Mouse (Mus musculus) hindbrain, embryonic 10.5 days (tissue): ENCODE measurements around the gene 4930451I11Rik. TPM values are rescaled to one million over a fixed set of nuclear protein-coding genes. Genes with fewer than 3 reads are reported as not detected.

ENCODE experiments used
- DNase-seq: peaks from one replicate; pipeline ENCODE4 v3.0.0-alpha.2; 2017; ENCODE audit warnings: low spot score
- H3K27ac ChIP-seq: fragments of 300-500 bp; sonication (generic); 2 replicates; pipeline ENCODE4 v1.5.1; 2016; ENCODE audit warnings: mild to moderate bottlenecking, moderate library complexity
- H3K27me3 ChIP-seq: fragments of 300-500 bp; sonication (generic); 2 replicates; pipeline ENCODE4 v1.6.1; 2016; ENCODE audit warnings: mild to moderate bottlenecking; ENCODE audit not compliant: poor library complexity, insufficient read depth, severe bottlenecking
- H3K36me3 ChIP-seq: fragments of 300-500 bp; sonication (generic); 2 replicates; pipeline ENCODE4 v1.6.1; 2016; ENCODE audit warnings: mild to moderate bottlenecking, moderate library complexity
- H3K4me1 ChIP-seq: fragments of 300-500 bp; sonication (generic); replicated peaks from 2 replicates; pipeline ENCODE4 v1.6.1; 2016; ENCODE audit warnings: mild to moderate bottlenecking
- H3K4me3 ChIP-seq: fragments of 300-500 bp; sonication (generic); 2 replicates; pipeline ENCODE4 v1.5.1; 2016; ENCODE audit warnings: mild to moderate bottlenecking, moderate library complexity
- H3K9me3 ChIP-seq: fragments of 300-500 bp; sonication (generic); 2 replicates; pipeline ENCODE4 v1.6.1; 2016; ENCODE audit warnings: mild to moderate bottlenecking, moderate library complexity
- WGBS: fragments of 180-500 bp; shearing (Covaris S2); methylation state at CpG from one replicate; pipeline ENCODE4 v1.1.7; 2016; 5-methylcytosine and 5-hydroxymethylcytosine counted together
- polyA plus RNA-seq: library from polyadenylated mRNA; unstranded; fragments of >200 nt; fragmentation: Nextera tagmentation; extraction: Ambion mirVana; gene quantifications from 2 replicates; pipeline ENCODE4 v1.2.1, GENCODE M21; 2016

The 4930451I11Rik gene
- polyA plus RNA-seq, 1 experiment from 2014 or later, result not detected

DNA sequence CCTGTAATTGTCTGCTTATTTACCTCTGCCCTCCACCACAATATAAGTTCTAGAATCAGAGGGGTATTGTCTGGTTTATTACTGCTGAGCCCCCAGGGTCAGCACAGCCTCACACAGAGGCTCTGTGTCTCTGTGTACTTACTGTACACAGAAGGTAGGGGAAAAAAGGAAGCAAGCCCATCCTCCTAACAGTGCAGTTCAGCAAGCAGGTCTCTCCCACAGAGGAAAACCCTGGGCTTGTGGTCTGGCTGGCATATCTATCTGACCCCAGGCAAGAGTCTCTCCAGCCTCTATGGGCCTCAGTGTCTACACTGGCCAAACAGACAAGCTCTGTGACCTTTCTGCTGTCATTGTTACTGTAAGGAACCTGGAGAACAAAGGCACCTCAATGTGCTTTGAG, 27.7 kb downstream of the 4930451I11Rik start:
- DNase-seq, result no peak
- no peak overlapping the region for H3K4me3 ChIP-seq
- peaks cover 70% of the 10 kb centered on the region for H3K36me3 ChIP-seq
- H3K27ac ChIP-seq, result no peak overlapping the region
- no peaks in the 10 kb centered on the region for H3K27me3 ChIP-seq
- H3K9me3 ChIP-seq, result no peaks in the 10 kb centered on the region
- H3K4me1 ChIP-seq, result peaks cover 37% of the 10 kb centered on the region

DNA sequence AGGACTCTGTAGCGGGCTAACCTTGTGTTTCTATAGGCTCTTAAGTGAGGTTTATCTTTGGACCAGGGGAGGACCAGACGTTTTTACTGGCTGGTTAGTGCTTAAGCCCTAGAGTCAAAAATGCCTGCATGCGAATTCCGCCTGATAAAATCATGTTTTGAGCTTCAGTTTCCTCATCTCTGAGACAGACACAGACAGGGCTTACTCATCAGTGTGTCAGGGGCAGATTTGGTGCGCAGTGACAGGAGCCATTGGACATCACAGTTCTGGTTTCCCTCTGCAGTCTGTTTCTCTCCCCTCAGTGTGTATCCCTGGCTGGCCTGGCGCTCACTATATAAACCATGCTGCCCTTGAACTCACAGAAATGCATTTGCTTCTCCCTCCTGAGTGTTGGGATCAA, 28.3 kb downstream of the 4930451I11Rik start:
- Histone ChIP-seq H3K4me1 (peaks cover 35% of the 10 kb centered on the region), H3K9me3 (no peaks in the 10 kb centered on the region), H3K27ac (no peak overlapping the region), H3K4me3 (no peak overlapping the region), H3K36me3 (peaks cover 70% of the 10 kb centered on the region), H3K27me3 (no peaks in the 10 kb centered on the region)
- DNase-seq, result no peak
- 93% methylated on average over 6 of the region's 6 CpGs for WGBS

DNA sequence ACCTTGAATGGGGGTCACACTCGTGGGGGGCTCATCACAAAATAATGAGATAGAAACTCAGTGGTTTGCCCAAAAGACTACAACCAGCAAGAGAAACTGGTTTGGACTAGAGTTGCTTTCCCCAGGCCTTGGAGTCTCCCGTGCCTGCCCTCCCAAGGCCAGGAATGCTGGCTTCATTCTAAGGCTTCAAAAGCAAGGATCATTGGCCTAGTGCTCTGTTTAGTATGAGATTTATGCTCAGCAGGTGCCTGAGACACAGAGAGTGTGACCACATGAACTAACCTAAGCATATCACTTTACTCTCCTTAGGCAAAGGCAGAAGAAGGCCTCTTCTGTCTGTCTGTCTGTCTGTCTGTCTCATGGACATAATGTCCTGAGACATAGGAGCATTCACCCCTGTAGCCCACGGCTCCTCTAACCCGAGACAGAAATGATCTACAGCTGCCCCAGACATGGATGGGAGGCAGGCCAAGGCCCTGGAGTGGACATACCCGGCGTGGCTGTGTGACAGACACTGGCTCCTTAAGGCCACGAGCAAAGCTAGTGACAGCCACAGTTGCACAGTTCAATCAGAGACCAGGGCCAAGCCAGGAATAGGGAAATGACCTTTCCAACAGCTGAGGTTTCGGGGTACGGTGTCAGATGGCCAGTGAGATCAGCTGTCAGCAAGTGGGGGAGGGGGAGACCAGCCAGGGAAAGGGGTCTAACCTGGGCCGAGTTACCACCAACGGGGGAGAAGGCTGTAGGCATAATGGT, 29.1 kb downstream of the 4930451I11Rik start:
- Histone ChIP-seq H3K36me3 (peaks cover 72% of the 10 kb centered on the region), H3K4me1 (peaks cover 35% of the 10 kb centered on the region), H3K9me3 (no peaks in the 10 kb centered on the region), H3K27me3 (no peaks in the 10 kb centered on the region), H3K4me3 (no peak overlapping the region), H3K27ac (peak overlapping the region; percentile 2; the same call in 1 of the 2 replicates)
- no peak for DNase-seq
- WGBS, result 87% methylated on average over 11 of the region's 11 CpGs

DNA sequence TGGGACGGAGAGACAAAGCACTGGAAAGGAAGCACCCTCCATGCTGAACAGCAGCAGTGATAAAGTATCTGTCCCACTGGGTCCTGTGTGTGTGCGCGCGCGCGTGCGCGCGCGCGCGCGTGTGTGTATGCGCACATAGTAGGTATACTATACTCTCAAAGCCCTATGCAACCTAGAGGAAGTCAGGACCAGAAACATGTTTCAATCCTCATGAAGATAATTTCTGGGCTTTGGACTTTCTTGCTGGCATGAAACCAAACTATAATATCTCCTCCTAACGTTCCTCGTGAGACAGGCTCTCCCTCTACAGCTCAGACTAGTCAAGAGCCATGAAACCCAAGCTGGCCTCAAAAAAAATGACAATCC, 30.4 kb downstream of the 4930451I11Rik start:
- Histone ChIP-seq H3K4me3 (peak overlapping the region; percentile 84; the same call in 1 of the 2 replicates), H3K4me1 (peaks cover 43% of the 10 kb centered on the region), H3K27ac (peak overlapping the region; percentile 96), H3K9me3 (no peaks in the 10 kb centered on the region), H3K27me3 (no peaks in the 10 kb centered on the region), H3K36me3 (peaks cover 72% of the 10 kb centered on the region)
- DNase-seq, result no peak
- 94% methylated on average over 16 of the region's 16 CpGs for WGBS

DNA sequence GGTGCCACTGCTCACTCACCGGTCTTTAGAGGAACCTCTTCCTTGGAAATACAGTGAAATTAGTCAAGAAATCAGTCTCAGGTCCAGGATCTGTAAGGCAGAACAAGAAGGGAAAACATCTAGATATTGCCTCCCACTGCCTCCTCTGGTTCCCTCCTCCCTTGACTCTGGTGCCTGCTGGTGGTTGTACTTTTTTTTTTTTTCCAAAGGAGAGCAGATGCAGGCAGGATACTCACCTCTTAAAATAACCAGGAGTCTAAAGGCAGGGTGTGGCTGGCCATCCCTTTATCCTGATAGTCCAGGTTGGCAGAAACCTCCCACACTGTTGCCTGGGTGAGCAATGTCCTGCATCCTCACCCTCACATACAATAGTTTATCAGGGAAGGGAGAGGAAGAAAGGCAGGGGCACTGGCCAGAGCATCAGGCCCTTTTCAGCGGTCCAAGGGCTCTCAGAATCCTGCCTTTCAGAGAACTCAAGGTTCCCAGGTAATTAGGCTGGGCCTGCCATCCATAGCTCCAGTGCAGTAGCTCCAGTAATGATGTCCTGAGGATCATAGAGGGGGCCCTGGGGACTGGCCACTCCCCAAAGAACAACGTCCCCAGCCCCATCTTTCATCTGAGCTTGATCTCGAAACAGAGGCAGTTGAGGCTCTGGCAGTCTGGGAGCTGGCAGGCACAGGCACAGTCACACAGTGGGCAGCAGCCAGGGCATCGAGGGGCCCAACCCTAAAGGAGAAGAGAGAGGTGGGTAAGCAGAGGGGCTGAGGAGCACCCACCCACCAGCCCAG, 31.0 kb downstream of the 4930451I11Rik start:
- Histone ChIP-seq H3K9me3 (no peaks in the 10 kb centered on the region), H3K27me3 (no peaks in the 10 kb centered on the region), H3K4me1 (peaks cover 48% of the 10 kb centered on the region), H3K27ac (peak overlapping the region; percentile 96), H3K4me3 (peak overlapping the region; percentile 84), H3K36me3 (peaks cover 74% of the 10 kb centered on the region)
- DNase-seq, result no peak
- WGBS, result 50% methylated on average over 5 of the region's 5 CpGs

DNA sequence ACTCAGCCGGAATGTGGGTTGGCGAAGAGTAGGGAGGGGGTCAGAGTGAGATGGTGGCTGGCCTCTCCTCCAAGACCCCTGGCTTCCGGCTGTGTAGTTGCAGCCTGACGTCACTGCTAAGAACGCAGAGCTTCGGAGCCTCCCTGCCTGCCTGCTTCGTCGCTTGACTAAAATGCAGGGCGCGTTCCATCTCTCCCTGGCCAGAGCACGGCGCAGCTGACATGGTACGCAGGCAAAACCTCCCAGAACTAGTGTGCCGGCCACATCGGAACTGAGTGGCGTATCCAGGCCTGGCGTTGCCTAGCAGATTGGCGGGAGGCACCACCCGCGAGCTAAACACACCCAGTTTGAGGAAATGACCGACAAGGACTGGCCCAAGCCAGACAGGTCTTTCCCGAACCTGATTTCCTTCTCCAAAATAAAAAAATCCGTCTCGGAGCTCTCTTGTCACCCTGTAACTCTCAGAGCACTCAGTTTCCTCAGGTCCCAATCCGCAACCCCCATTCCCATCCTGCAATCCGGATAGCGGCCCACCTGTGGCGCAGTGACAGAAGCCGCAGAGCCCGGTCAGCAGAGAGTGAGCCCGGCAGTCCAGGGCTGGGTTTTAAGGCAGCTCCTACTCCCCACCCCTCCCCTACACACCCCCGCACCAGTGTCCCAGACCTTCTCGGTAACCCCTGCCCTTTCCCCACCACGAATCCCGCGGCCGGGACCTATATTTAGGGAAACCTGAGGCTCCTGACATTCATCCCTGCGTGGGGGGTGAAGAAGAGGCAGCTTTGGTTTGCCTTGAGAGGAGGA, 31.8 kb downstream of the 4930451I11Rik start:
- Histone ChIP-seq H3K36me3 (peaks cover 74% of the 10 kb centered on the region), H3K27me3 (no peaks in the 10 kb centered on the region), H3K27ac (peak overlapping the region; percentile 96), H3K4me3 (peak overlapping the region; percentile 84), H3K9me3 (no peaks in the 10 kb centered on the region), H3K4me1 (peaks cover 50% of the 10 kb centered on the region)
- DNase-seq, result no peak
- WGBS, result under 1% methylated on average over 38 of the region's 38 CpGs

DNA sequence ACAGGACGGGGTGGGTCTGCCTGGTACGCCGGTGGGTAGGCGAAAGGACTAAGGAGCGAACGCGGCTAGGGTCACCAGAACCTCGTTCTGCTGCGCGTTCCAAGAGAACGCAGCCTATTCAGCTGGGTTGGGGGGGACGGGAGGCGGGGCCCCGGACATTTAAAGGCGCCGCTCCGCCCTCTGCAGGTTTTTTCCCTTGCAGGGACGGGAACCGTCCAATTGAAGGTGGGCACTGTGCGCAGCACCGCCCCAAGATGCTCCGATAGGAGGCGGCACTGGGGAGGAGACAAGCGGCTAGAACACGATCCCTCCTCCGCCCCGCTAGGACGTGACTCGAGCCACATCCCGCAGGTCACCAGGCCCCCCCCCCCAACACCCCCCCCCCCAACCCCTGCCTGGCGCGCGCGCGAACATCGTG, 32.4 kb downstream of the 4930451I11Rik start:
- Histone ChIP-seq H3K27me3 (no peaks in the 10 kb centered on the region), H3K4me1 (peaks cover 50% of the 10 kb centered on the region), H3K4me3 (peak overlapping the region; percentile 84), H3K27ac (peak overlapping the region; percentile 96), H3K36me3 (peaks cover 74% of the 10 kb centered on the region), H3K9me3 (no peaks in the 10 kb centered on the region)
- peak; percentile 99 for DNase-seq
- WGBS, result under 1% methylated on average over 36 of the region's 36 CpGs

DNA sequence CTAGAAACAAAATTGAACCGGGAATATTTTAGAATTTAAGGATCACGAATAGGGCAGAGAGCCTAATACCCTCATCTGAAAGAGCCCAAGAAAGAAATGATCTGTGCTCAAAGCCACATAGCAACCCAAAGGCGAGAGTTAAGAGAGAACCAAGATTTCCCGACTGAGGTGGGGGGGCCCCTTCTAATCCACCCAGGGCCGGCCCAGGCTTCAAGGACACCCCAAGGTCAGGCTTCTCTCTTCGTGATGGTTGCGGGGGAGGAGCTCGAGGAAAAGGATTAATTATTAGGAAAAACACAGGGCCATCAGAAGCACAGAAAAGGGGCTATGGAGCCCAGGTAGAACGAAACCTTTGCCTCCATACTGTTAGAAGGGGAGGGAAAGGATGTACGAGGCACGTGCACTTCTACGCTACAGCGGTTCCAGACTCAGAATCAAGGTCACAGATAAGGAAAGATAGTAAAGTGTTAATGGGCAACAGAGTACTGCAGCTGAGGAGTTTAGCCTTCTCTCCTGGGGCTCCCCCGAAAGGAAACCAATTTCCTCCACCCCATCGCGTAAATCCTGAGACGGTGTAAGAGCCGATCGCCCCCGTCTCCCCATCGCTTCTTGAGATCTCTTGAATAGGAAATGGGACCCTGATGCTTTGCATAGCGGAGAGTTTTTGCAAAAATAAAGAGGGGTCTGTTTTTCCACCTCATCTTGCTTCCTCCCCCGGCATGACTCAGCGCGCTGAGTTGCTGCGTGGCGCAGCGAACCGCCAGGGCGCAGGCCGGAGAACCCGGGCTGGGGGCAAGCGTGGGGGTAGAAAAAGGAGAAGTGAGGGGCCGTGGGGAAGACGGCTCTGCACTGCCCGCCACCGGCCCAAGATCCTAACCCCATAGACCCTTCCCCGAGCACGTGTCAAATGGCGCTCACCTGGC, 33.1 kb downstream of the 4930451I11Rik start:
- H3K27me3 ChIP-seq, result no peaks in the 10 kb centered on the region
- no peak for DNase-seq
- no peaks in the 10 kb centered on the region for H3K9me3 ChIP-seq
- peak overlapping the region; percentile 84 for H3K4me3 ChIP-seq
- H3K36me3 ChIP-seq, result peaks cover 72% of the 10 kb centered on the region
- H3K4me1 ChIP-seq, result peaks cover 54% of the 10 kb centered on the region
- whole genome bisulfite sequencing, result under 1% methylated on average over 40 of the region's 40 CpGs
- H3K27ac ChIP-seq, result peak overlapping the region; percentile 96

DNA sequence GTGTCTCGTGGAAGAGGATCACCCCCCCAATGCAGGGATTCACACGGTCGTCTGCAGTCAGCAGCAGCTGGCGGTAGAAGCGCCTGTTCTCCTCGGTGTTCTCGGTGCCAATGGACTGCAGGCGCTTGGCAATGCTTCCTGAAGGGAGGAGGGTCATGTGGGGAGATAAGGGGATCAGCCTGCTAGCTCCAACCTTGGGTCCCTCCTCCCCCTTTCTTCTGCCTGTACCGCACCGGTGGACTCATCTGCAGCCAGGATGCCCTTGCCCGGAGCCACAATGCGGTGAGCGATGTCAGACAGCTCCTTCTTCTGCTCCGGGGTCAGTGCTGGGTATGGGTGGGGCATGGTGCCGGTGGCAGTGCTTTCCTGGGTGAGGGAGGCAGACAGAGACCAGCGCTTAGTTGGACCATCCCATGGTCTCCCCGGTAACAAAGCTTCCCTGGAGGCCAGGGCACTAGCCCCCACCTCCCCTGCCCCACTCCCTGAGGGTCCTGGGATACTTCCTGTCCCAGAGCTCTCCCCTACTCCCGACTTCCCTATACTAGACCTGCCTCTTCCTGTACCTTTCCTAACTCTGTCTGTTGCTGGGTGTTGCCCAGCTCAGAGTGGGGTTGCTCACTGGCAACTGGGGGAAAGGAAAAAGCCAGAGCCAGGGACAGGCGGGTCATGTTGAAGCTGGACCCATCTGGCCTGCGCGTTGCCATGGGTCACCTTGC, 33.9 kb downstream of the 4930451I11Rik start, which contains the start of gene Fam57b:
Gene Fam57b, plus strand, starts transcription at position 258 of the 716 bp plus-strand sequence.
- peaks cover 61% of the 10 kb centered on the region for H3K4me1 ChIP-seq
- H3K36me3 ChIP-seq, result peaks cover 64% of the 10 kb centered on the region

DNA sequence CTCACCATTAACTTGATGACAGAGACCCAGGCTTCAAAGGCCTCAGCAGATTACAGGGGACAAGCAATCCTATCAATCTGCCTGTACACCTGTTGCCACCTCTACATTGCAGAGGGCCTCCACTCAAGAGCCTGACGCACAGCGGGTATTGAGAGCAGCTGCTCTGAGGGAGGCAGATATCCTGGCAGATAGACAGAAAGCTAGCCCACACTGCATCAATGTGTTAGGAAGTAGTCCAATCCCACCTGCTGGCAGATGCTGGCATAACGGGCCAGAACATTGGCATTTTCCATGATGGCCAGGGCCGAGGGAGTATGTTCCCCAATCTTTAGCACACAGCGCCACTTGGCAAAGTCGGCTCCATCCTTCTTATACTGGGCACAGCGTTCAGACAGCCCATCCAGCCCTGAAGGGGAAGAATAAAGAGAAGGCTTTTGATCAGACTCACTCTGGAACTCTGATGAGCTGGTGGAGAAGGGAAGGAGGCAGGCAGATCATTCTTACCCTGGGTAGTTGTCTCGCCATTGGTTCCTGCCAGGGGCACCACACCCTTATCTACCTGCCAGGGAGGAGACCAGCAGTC, 35.0 kb downstream of the 4930451I11Rik start:
- H3K4me1 ChIP-seq, result peaks cover 62% of the 10 kb centered on the region
- H3K36me3 ChIP-seq, result peaks cover 54% of the 10 kb centered on the region
- H3K4me3 ChIP-seq, result peak overlapping the region; percentile 84
- no peaks in the 10 kb centered on the region for H3K9me3 ChIP-seq
- 0 out of 2 replicates have a peak overlapping the region, but pooled peaks have one; percentile 12 for H3K27ac ChIP-seq
- 83% methylated on average over 8 of the region's 8 CpGs for WGBS
- no peaks in the 10 kb centered on the region for H3K27me3 ChIP-seq
- DNase-seq, result peak; percentile 38

More for the DNA sequence above, 33.9 kb downstream of the 4930451I11Rik start, which contains the start of gene Fam57b:
- DNase-seq, result peak; percentile 25
- H3K27ac ChIP-seq, result peak within 1 kb of the TSS; percentile 96
- WGBS, result 35% methylated on average over 21 of the region's 21 CpGs
- H3K27me3 ChIP-seq, result no peaks in the 10 kb centered on the region
- peak within 1 kb of the TSS; percentile 84 for H3K4me3 ChIP-seq
- no peaks in the 10 kb centered on the region for H3K9me3 ChIP-seq
